Mouse (Mus musculus): Measurements from ENCODE around the gene Ankmy1.

Gene Ankmy1

DNA sequence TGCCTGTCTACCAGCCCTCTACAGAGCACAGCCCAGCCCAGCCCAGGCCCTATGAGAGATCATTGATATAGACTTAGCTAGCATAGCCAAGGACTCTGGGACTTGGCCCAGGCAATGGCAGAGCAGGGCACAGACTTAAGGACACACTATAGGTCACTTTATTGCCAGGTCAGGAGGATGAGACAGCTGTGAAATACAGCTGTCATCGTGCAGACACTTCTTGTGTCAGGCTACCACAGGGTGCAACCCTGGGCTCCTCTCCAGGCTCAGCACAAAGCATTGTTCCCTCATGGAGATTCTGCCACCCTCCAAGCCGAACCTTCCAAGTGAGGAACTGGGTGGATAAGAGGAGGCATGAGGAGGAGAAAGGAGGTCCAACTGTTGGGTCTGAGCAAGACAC is 32.7 kb downstream of the Ankmy1 start:
- DNase-seq = no peak

DNA sequence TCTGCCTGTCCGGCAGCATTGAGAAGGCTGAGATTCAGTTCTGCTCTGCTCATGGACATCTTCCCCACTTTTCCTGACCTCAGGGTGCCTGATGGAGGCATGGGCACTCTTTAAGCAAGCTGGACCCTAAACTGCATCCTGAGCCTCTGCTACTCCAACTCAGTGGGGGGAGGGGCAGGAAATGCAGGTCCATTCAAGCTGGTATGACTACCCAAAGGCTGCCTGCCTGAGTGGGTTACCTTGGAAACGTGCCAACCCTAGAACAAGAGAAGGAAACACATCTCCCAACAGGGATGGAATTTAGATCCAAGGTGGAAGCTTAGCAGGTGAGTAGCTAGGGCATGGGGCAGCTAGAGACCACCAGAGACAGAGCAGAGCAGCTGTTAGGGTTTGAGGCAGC is 36.5 kb downstream of the Ankmy1 start:
- no peak for DNase-seq

DNA sequence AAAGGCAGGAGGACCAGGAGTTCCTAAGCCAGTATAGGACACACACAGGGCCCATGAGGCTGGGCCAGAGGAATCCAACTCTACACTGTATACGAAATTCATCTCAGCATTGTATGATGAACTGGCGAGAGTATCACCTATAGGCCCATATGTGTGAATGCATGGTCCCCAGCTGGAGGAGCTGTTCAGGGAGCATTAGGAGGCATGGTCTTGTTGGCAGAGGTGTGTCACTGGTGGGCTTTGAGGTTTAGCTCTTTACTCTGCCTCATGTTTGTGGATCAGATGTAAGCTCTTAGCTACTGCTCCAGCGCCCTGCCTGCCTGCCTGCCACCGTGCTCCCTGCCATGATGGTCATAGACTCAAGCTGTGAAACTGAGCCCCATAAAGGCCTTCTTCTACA is 39.4 kb downstream of the Ankmy1 start:
- no peak for DNase-seq

DNA sequence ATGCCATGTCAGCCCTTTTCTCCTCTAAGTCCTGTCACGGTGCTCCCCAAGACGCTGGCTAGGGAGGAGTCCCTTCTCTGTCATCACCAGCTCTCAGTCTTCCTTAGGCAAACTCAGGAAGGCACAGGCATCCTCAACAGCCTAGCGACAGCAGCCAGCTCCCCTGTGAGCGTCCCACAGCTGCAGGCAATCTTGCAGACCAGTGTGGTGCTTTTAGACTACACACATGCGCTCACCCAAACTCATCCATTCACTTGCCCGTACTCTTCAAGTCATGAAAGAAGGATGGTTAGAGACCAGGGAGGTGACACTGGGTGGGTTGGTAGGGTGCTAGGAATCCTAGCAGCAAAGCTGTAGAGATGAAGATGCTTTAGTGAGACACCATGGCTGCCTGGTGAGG is 41.2 kb downstream of the Ankmy1 start:
- no peak for DNase-seq

DNA sequence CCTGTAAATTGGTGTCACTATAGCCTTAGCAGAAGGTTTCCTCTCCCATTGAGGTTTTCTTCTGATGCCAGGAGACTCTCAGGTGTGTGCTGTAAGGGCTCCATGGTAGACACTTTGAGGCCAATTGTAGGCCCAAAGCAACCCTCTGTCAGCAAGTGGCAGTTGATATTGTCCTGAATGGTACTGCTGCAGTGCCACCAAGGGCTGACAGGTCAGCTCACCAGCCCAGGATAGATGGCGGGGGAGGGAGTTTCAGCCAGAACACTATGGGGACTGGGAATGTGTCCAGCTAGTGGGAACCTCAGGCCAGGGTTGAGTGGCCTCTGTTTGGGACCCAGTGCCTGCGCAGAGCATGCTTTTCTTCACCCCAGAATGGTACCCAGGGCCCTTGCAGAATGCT is 50.3 kb downstream of the Ankmy1 start:
- no peak for DNase-seq

DNA sequence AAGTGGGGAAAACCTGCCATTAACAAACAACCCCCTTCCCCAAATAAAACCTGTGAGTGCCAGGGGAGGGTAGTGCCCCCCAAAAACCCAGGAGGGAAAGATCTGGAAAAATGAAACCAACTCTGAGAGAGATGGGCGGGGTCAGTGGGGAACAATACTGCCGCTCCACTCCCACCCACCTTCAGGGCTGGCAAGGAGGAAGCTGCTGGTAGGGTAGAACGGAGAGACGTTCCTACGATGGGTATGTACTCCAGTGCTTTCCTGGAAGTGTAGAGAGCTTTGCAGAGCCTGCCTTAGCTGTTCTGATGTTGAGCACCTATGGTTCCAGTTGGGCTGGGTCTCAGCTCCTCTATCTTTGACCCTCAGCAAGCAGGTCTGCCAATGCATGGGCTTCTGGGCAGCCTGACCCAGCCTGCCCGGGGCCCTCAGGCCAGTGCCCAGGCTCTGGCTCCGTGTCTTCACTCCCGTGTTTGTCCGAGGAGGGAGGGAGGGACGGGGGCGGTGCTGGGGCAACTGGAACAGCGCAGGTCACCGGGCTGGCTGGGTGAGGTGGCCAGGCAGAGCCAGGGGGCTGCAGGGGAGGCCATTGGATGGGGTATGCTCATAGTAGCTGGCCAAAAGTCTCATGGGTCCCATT is 52.6 kb downstream of the Ankmy1 start:
- no peak for DNase-seq

DNA sequence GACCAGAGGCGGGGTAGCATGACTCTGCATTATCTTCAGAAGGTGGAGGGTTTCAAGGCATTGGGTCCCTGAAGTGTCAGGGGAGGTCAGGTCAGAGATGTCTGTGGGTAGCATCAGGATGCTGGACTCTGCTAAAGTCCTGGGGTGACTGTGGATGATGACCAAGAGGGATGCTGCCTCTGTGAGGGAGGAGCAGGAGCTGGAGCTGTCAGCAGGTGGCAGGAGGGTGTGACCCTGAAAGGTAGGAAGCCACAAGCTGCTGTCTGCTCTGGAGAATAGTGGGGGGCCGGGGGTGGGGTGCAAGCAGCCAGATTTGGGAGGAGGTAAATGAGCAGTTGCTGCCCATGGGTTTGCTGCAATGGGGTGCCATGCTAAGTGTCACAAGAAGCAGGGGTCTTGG is 53.2 kb downstream of the Ankmy1 start:
- no peak for DNase-seq

DNA sequence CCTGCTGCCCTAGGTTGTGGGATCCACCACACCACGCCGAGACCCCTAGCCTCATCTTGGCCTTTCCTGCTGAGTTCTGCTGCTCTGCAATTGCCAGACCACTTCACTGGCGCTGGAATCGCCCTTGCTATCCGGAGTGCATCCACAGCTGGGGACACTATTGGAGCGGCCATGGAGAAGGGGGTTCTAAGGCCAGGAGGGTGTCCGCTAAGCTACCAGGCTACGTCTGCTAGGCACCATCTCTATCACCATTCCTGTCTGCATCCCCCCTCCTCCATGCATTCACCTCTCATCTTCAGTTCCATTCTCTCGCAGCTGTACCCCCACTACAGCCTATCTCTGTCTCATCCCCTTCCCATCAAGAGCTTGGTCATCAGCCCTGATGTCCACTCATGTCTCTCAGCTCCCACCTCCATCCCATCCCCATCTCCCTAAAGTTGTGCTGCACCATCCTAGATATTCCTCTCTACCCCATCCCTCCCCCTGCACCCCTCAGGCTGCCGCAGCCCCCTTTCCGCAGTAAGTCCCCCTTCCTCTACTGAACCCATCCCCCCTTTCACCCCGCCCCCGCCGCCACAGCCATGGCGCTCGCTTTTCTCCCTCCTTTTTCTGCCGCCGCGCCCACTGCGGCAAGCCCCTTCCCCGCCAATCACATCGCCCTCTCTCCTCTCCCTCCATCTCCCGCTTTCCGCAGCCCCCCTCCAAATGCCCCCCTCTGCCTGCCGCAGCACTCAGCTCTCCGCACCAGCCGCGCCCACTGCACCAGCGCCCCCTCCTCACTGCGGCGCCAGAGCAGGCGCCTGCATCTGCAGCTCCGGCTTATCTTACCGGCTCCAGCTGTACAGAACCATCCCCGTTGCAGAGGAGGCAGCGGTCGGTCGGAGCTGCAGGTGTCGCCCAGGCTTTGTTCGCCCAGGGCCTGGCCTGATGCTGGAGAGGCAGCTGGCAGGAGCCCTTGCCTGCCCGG is 54.5 kb downstream of the Ankmy1 start:
- peak; percentile 76 for DNase-seq

DNA sequence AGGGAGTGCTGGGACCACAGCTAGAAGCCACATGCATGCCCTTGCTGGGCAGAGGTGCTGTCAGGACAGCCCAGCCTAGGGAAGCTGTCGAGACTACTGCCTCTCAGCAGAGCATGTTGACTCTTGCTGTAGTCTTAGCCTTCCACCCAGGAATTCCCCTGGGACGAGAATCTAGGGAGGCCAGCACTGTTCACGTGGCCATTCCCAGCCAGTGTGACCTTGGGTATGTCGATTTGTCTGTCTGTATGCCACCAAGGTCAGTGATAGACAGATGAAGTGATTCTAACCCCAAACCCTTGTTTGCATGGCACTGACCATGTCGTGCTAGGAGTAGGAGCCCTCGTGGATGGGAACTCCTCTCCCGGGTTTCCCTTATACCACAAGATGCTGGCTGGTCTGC is 56.8 kb downstream of the Ankmy1 start:
- no peak for DNase-seq

DNA sequence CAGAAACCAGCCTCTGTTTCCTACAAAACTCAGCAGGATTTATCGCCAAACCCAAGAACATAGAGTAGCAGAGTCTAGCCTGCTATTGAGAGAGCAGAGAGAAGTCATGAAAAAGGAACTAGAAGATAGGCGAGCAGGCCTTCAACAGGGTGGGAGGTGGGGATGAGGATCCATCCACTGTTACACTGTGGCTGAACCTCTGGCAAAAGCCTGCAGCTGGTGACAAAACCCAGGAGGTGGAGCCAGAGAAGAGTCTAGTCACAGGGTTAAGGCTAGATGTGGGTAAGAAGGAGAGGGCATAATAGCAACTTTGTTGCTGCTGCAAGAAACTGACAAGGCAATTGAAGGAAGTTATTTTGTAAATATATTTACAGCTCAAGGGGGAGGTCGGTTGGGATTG is 61.3 kb downstream of the Ankmy1 start:
- no peak for DNase-seq

DNA sequence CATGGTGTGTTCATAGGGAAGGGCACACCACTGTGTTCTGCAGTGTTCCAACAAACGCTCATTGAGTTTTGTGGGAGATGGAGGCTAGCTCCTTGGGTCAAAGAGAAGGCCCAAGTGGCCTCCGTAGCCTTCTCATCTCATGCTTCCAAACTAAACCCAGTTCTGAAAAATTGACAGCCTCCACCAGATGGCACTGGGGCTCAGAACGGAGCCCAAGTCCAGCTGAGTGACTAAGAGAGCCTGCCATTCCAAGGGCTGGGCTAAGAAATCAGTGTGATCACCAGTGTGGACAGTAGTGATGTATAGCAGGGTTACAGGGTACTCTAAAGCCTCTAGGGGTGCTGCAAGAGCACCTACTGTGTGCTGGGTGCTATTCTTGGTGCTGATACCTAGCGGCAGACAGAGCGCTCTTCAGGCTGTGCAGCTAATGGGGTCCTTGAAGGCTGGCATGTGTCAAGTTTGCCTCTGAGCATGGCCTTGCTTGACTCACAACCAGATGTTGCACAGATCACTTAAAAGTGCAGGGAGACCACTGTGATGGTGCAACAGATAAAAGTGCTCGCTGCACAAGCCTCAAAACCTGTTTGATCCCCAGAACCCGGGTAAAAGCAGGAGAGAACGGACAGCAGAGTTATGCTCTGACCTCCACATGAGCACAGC is 62.3 kb downstream of the Ankmy1 start:
- DNase-seq = peak; percentile 31

DNA sequence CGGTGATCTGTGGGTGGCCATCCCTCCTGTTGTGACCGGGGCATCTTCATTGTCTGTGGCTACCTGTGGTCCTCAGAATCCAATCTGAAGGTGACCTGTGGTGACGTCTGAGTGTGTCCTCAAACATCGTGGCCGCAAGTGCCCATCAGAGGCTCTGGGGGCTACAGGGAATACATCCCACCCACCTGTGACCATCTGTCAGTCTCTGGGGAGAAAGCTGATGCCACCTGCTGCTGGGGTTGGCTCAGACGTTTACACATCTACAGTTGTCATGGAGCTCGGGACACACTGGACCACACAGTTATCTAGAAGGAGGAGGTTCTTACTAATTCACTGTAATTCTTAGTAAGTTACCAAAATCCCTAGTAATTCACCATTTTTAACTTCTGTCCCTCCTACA is 63.5 kb downstream of the Ankmy1 start:
- DNase-seq = no peak

DNA sequence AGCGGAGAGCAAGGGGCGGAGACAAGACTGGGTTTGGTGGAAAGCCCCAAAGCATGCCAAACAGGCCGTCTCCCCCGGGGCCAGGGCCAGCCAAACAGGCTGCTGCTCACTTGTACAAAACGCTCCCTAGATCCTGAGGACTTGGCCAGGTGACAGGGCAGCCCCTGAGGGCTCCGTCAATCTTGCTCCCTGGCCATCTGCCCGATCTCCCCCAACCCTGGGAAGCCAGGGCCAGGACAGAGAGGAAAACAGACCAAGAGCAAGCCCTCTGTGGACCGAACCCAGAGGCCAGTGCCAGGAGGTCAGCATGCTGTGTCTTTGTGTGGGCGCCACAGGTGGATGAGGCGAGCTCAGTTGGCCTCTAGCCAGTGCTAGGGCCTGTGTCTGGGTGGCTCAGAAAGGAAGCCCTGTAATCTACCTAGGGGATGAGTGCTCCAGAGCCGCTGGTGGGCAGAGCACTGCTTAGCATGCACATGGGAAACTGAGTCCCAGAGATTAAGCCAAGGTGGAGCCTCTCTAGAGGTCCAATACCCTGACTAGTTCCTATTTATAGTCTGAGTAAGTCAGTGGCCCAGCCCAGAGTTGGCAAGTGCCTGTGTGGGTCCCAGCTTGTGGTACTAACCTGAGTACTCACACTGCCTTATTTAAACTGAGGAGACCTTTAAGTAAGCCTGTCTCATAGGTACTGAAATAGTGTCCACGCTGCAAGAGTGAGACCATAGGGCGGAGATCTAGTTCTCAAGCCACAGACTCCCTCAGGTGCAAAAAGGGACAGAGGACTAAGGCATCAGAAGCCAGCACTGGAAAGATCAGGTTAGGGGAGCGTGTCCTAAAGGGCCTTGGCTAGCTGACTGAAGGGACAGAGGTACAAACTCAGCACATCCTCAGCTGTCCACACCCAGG is 64.5 kb downstream of the Ankmy1 start:
- DNase-seq = no peak

DNA sequence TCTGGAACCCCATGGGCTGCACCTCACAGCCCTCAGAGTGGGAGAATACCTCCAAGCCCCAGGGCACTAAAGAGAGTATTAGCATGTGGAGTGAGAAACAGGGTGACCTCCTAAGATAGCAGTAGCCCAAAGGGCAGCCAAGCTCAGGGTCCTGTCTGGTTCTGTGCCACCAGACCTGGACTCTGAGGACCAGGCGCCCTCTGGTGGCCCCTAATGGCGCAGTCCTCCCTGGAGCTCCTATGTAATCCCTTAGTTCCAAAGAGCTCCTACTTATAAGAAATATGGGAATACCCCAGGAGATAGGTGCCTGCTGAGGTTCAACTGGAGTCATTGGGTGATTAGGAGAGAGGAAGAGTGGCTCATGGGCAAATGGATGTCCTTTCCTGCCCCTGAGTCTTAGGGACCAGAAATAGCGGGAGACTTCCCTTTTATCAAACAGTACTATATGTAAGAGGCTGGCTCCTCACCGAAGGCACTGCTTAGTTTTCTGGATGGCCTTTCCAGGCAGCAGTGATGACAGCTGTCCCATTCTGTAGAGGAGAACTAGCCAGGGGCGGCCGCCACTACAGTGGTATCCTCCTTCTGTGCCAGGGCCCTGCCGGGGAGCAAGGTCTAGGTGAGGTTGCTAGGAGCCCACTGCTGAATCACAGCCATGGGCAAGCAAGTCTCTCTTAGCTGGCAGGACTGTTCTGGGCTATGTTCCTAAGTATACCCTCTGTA is 68.6 kb downstream of the Ankmy1 start:
- DNase-seq = peak; percentile 90

DNA sequence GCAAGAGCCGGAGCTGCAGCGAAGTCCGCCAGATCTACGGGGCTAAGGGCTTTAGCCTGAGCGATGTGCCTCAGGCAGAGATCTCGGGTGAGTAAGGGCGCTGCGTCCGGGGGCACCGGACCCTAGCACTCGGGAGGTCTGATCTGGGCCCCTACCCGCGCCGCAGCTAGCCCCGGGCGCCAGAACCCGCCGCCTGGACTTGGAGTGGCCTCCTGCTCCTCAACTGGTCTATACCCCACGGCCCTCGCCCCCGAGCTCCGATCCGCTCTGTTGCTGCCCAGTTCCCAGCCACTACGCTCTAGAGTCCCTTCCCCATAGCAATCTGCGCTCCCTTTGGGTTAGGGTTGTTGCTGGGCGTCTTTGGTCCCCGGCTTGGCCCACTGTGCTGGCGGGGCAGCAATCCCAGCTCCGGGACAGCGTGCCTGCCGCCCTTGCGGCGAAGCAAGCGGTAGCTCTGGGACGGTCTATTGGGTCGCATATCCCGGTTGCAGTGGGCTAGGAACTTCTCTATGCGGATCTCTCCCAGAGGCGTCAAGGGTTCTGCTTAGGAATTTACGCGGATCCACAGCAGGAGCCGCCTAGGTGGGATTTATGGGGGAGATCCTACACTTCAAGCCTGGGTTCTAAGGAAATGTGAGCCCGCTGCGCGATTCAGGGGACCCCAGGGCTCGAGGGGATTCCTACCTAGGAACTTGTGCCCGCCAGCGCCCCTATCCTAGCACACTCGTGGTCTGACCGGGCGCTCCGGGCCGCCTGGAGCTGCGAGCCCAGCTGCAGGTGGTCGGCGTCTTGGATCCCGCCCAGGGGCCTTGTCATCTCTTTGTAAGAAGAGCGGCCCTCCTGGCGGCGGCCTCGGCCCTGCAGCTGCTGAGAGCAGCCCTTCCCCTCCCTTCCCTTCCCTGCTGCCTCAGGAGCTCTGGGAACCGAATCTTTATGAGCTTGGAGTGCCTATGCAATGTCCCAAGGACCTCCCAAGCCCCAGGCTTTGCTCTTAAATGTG is 70.4 kb downstream of the Ankmy1 start:
- peak; percentile 89 for DNase-seq

DNA sequence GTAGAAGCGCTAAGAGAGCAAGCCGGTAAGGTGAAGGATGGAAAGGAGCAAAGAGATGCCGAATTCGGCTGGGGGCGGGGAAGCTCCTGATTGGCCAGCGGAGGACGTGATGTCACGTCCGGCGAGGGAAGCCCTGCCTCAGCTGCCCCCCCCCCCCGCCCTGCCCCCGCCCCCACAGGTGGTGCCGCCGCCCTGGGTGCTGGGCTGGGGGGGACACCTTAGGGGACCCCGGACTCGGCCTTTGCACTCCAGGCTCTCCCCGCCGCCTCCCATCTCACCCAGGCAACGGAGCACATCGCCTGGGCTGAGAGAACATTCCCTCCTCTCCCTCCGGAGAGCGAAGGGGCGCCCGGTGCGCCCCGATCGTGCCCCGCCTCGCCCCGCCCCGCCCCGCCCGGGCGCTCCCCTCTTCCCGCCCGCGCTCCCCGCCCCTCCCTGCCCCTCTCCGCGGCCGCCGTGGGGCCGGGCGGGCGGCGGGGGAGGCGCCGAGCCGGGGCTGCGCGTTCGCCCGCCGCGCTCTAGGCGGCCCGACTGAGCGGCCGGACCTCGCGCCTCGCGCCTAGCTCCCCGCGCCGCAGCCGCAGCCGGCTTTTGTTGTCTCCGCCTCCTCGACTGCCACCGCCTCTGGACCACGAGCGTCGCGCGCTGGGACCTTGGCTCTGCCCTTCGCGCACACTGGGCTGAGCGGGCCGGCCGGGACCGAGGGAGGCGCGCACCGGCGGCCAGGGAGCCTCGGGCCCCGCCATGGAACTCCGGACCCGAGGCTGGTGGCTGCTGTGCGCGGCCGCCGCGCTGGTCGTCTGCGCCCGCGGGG is 71.3 kb downstream of the Ankmy1 start, which contains the start of gene Gpc1:
Gene Gpc1, plus strand, starts transcription at position 458 of the 814 bp plus-strand sequence.
- DNase-seq = peak; percentile 93

DNA sequence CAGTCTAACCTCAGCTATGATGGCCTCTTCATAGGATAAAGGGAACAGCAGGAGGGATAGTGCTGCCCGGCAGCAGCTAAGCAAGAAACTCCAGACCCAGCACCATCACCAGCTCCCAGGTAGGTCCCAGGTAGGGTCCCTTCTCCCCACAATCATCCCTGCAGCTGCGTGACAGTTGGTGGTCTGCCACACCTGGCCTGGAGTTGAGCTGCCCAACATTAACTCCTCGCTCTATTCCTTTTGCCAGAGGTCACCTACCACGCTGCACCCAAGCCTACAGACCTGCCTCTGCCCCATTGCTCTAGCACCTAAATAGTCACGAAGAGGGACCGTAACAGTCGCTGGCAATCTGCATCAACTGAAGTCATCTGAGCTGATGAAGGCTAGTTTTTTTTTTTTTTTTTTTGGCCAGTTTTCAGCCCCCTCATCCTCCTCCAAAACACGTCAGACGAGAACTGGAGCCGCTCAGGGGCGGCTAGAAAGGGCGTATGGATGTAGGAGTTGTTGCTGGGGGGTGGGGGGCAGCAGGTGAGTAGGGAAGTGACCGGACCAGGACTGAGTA is 72.0 kb downstream of the Ankmy1 start:
- DNase-seq = no peak

DNA sequence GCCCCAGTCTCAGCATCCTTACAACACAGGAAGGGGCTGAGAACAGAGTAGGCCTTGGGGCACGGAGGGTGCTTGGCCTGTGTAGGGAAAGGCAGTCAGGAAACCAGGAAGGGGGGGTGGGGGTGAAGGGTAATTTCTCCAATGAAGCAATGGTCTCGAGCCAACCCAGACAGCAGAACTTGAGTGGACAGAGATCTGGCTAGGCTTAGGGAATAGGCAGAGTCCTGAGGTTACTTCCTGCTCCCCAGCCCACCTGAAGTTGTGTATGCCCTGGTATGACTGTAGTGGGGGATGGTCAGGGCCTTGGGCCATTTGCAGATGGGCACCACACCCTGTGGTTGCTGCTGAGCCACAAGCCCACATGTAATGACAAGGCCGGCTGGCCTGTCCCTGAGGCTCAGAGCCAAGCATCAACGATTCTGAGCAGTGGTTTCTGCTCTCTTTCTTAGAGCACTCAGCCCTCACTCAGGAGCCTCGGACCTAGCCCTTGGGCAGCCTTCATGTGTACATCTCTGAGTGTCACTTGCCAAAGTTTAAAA is 86.9 kb downstream of the Ankmy1 start:
- no peak for DNase-seq

DNA sequence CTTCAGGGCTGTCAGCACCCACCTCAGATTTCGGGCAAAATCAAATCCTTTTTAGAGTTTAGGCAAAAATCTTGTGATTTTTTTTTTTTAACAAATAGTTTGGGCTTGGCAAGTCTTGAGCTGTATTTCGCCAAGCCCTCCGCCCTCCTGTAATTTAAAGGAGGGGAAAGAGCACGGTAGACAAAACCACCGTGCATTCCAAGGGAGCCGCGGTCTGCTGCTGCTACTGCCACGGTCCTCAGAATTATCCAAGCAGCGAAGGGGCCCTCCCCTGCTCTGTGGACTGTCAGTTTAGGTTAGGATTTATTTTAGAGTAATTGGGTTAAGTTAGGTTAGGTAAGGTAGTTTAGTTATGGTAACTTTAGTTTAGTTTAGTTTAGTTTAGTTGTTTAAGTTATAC is 87.6 kb downstream of the Ankmy1 start:
- DNase-seq = no peak

Data from embryo, embryonic 11 days (tissue).